Mouse (Mus musculus) olfactory bulb, adult 2 months (tissue): Measurements from ENCODE around the gene Cask. TPM values are rescaled to one million over a fixed set of nuclear protein-coding genes. Genes with fewer than 3 reads are reported as not detected.

ENCODE experiments used
- H3K27ac ChIP-seq: fragments of 200-500 bp; 2 replicates; pipeline ENCODE4 v1.5.1; 2012; ENCODE audit warnings: low read depth, low read length; ENCODE audit not compliant: insufficient read depth
- H3K4me1 ChIP-seq: fragments of 200-500 bp; 2 replicates; pipeline ENCODE4 v1.6.1; 2012; ENCODE audit warnings: low read length; ENCODE audit not compliant: control insufficient read depth, insufficient read depth
- H3K4me3 ChIP-seq: fragments of 200-500 bp; 2 replicates; pipeline ENCODE4 v1.5.1; 2012; ENCODE audit warnings: mild to moderate bottlenecking, low read depth, low read length, moderate library complexity; ENCODE audit not compliant: insufficient read depth
- CTCF ChIP-seq: fragments of 200-500 bp; IDR thresholded peaks from 2 replicates; pipeline ENCODE4 v1.5.1; 2012; ENCODE audit warnings: low read depth, mild to moderate bottlenecking, low read length, moderate library complexity; ENCODE audit not compliant: insufficient read depth
- POLR2A ChIP-seq: fragments of 200-500 bp; IDR thresholded peaks from 2 replicates; pipeline ENCODE4 v1.6.1; 2012; ENCODE audit warnings: mild to moderate bottlenecking, low read depth, low read length, moderate library complexity; ENCODE audit not compliant: insufficient read depth
- WGBS: fragments of 180-500 bp; shearing (Covaris S2); methylation state at CpG from one replicate; pipeline ENCODE4 v1.1.7; 2018; 5-methylcytosine and 5-hydroxymethylcytosine counted together
- polyA plus RNA-seq: library from polyadenylated mRNA; stranded (reverse); fragments of >200 nt; gene quantifications from 2 replicates; pipeline ENCODE4 v1.2.4, GENCODE M21; 2012; ENCODE audit warnings: low replicate concordance; ENCODE audit not compliant: missing spikeins, insufficient read depth, insufficient read length

Gene Cask
- polyA plus RNA-seq, 1 experiment, result not detected

GRCm38 (mm10) chrX:13617294-13617693 is 233.9 kb downstream of the Cask start:
- no peak for TF ChIP-seq CTCF
- TF ChIP-seq POLR2A, result no peak
- H3K4me1 ChIP-seq, result no peaks in the 10 kb centered on the region
- H3K4me3 ChIP-seq, result no peak overlapping the region
- H3K27ac ChIP-seq, result no peak overlapping the region
- 100% methylated on average over 1 of the region's 1 CpGs for WGBS

- no peak overlapping the region for H3K4me3 ChIP-seq
- H3K27ac ChIP-seq, result no peak overlapping the region
- WGBS, result 45% methylated on average over 1 of the region's 1 CpGs
- no peaks in the 10 kb centered on the region for H3K4me1 ChIP-seq
- TF ChIP-seq POLR2A (no peak), CTCF (no peak)
Measured at GRCm38 (mm10) chrX:13616726-13617125, 234.4 kb downstream of the Cask start.

DNA sequence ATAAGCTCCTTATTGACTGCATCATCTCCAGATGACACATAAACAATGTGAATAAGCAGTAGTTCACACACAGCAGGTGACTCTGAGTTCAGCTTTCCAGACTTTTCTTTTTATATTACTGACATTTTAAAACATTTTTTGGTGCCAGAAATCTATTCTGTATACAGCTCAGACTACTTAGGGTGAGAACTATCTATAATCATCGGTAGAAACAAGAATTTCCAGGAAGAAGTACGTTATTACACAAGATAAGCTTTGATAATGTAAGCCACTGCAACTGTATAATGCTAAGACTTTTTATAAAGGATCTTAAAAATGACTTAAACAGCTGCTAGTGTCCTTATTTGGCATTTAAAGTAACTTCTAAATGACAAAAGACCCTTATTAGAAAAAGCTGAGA is 239.1 kb downstream of the Cask start:
- no peak overlapping the region for H3K27ac ChIP-seq
- TF ChIP-seq POLR2A (no peak), CTCF (no peak)
- WGBS, result 58% methylated on average over 2 of the region's 2 CpGs
- H3K4me1 ChIP-seq, result no peaks in the 10 kb centered on the region
- no peak overlapping the region for H3K4me3 ChIP-seq

DNA sequence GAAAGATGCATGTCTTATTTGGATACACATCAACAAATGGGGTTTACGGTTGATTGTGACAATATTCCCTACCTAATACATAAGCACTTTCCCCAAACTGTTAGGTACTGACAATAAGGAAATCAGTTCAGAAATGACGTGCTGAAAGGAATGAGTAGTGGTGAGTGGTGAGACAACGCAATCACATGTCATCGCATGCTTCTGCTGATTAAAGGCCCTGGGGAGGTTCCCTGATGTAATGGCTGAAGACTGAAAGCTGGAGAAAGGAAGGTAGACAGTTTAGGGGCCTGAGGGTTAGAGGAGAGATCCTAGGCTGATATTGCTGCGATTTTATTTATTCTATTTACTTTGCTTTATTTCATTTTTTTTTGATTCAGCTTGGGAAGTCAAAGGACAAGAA is 240.1 kb downstream of the Cask start:
- H3K4me3 ChIP-seq, result no peak overlapping the region
- TF ChIP-seq CTCF, result no peak
- TF ChIP-seq POLR2A, result no peak
- H3K4me1 ChIP-seq, result no peaks in the 10 kb centered on the region
- H3K27ac ChIP-seq, result no peak overlapping the region
- 91% methylated on average over 5 of the region's 5 CpGs for WGBS

GRCm38 (mm10) chrX:13607752-13608151 is 243.4 kb downstream of the Cask start:
- H3K4me3 ChIP-seq, result no peak overlapping the region
- no peaks in the 10 kb centered on the region for H3K4me1 ChIP-seq
- TF ChIP-seq POLR2A (no peak), CTCF (no peak)
- WGBS, result 50% methylated on average over 3 of the region's 3 CpGs
- H3K27ac ChIP-seq, result no peak overlapping the region

DNA sequence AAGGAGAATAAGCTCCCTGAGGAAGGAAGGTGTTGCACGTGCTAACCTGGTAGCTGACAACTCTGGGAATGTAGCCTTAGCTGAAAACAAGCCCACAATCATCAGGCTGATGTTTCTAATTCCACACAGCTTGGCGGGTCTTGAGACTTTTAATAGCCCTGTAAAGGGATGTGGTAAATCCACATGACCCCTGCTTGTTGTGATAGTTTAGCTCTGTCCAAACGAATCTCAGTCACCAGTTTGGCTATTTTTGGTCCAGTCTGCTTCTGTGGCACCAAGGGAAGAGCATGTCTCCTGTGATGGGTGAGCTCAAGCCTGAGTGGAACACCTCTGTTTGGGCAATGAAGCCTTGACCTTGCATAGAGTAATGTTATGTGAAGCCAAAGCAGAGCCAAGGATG is 244.4 kb downstream of the Cask start:
- Histone ChIP-seq H3K4me1 (no peaks in the 10 kb centered on the region), H3K27ac (no peak overlapping the region), H3K4me3 (no peak overlapping the region)
- TF ChIP-seq POLR2A (no peak), CTCF (no peak)
- 54% methylated on average over 3 of the region's 3 CpGs for WGBS

DNA sequence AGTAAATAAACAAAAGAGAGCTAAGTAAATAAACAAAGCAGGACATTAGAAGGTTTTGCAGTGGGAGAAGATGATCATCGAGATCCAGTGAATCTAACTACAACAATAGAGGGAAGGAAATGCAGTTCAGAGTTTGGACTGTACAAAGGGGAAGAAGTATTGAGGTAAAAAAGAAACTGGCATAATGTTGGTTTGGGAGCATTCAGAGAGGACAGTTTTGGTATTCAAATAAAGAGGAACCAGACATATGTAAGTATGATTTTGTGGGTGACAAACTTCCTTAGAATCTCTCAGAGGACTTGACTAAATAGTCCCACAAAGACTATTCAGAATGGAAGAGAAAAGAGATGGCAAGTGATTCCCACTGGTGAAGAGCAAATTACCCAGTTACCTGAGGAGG is 251.2 kb downstream of the Cask start:
- no peak overlapping the region for H3K4me3 ChIP-seq
- 46% methylated on average over 1 of the region's 1 CpGs for WGBS

DNA sequence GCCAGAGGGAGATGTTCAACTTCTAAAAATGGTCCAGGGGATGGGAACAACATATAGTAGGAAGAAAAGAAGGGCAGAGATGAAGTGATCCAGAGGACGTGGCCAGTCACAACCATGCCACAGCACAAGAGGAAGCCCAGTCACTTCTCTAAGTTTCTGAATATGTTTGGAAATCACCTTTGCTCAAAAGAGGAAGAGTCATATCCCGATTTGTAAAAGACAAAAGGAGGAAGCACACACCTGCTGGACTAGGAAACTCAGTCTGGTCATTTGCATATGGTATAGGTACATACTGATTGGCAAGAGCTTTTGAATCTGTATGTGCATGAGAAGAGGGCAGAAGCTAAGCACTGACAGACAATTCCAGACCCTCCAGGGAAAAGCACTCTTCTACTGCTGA is 251.8 kb downstream of the Cask start:
- no peak for TF ChIP-seq POLR2A
- no peak for TF ChIP-seq CTCF
- 65% methylated on average over 2 of the region's 2 CpGs for WGBS
- Histone ChIP-seq H3K27ac (no peak overlapping the region), H3K4me1 (no peaks in the 10 kb centered on the region), H3K4me3 (no peak overlapping the region)

More for the DNA sequence above, 251.2 kb downstream of the Cask start:
- H3K27ac ChIP-seq, result no peak overlapping the region
- H3K4me1 ChIP-seq, result no peaks in the 10 kb centered on the region
- no peak for TF ChIP-seq POLR2A
- TF ChIP-seq CTCF, result no peak

- H3K4me1 ChIP-seq, result no peaks in the 10 kb centered on the region
- no peak for TF ChIP-seq CTCF
- no peak for TF ChIP-seq POLR2A
- H3K4me3 ChIP-seq, result no peak overlapping the region
- WGBS, result 82% methylated on average over 3 of the region's 3 CpGs
- no peak overlapping the region for H3K27ac ChIP-seq
Measured at GRCm38 (mm10) chrX:13577647-13578046, 273.5 kb downstream of the Cask start.

DNA sequence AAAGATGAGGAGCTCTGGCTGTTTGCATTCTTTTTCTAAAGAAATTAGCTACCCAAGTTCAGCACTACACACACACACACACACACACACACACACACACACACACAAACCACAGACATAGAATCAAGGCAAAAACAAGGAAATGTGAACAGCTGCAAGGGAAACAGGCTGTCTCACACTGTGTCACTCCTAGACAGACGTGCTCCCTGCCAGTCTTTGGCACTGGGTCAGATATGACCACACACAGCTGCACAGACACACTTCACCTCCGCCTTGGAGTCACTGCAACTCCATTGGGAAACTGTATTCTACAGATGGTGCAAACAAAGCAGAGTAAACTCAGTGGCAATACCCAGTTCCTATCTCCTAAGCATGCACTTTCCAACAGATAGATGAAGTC is 274.6 kb downstream of the Cask start:
- Histone ChIP-seq H3K4me3 (no peak overlapping the region), H3K27ac (no peak overlapping the region), H3K4me1 (no peaks in the 10 kb centered on the region)
- 52% methylated on average over 2 of the region's 2 CpGs for WGBS
- no peak for TF ChIP-seq CTCF
- no peak for TF ChIP-seq POLR2A
